Mouse (Mus musculus) liver, adult 2 months (tissue): ENCODE measurements around the gene Ccdc141.

Experiments used
- CTCF ChIP-seq: fragments of 200-500 bp; IDR thresholded peaks from 2 replicates; pipeline ENCODE4 v1.5.1; 2011; ENCODE audit warnings: low read depth, low read length, control low read depth
- POLR2A ChIP-seq: fragments of 200-500 bp; IDR thresholded peaks from 2 replicates; pipeline ENCODE4 v1.6.1; 2011; ENCODE audit warnings: low read length, control low read depth; ENCODE audit not compliant: insufficient read depth; ENCODE audit errors: extremely low read depth

DNA sequence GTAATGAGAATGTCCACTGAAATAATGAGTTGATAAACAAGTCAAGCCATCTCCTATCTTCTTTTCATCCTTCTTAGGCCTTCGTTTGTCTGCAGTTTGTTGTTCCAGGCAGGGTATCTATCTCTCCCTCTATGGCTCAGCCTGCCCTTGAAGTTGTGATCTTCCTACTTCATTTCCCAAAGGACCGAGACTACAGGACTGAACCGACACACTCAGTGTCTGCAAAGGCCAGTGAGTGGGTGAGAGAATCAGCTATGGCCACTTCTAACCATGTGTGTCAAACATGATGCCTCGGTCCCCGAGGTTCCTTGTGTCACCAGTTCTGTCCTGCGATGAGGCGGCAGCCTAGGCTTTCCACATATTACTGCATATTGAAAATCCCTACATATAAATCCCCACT lies 19.2 kb upstream of the Ccdc141 start:
- no peak for TF ChIP-seq POLR2A
- no peak for TF ChIP-seq CTCF
